In genomic region chr12:39979066-39979465, GRCm38 (mm10) we compare ENCODE assay signal across 24 mouse cellular contexts. TPM values are rescaled to one million over a fixed set of nuclear protein-coding genes. Genes with fewer than 3 reads are reported as not detected.
A peak's percentile ranks its signal among the peaks of the same experiment; 100 is the strongest.
DNase-seq lines count a peak whose midpoint lies in the region; ATAC-seq and TF ChIP-seq lines count a peak whose summit lies in the region.
"Had no signal": no experiment of that assay in that cellular context is flagged by ENCODE, and none has a peak within 500 bp of the region (broad histone marks: within the 10 kb centered on the region; RNA-seq: fewer than 3 reads in every experiment).

No protein-coding gene starts in this region.

- DNase-seq in right cerebral cortex, adult 18-20 months, result peak; percentile 85
- DNase-seq in right cerebral cortex, postnatal 10 days (ENCODE audit: low spot score in 2 of 2), result no peak
- DNase-seq in layer of hippocampus, adult 2 months (ENCODE audit: low spot score in 2 of 2), result peak; percentile 58 to 75
- DNase-seq in left cerebral cortex, adult 2 months (ENCODE audit: extremely low spot score in 1 of 2, low spot score in 2 of 2), result peak; percentile 47 to 54
- no peak for DNase-seq in urinary bladder, postnatal 14 days (ENCODE audit: low spot score)
- no peak for DNase-seq in c-Kit-positive CD71-positive TER-119-positive erythroid progenitor cells, embryonic 14.5 days (ENCODE audit: low spot score)
- DNase-seq: adrenal gland, postnatal 10 days; cerebellum, adult 11 months; cerebellum, postnatal 14 days; forebrain, postnatal 0 days; gastrocnemius, postnatal 10 days; heart, adult 18-20 months; heart, postnatal 36 days; kidney, postnatal 36 days; lung, adult 2 months; thymus, adult 18-20 months had no signal

- TF ChIP-seq CTCF in layer of hippocampus, adult 2 months (conservative IDR thresholded peaks at IDR 0.05), result no peak
- no peak for TF ChIP-seq CTCF in left cerebral cortex, adult 2 months (IDR thresholded peaks at IDR 0.05)

- intact Hi-C loops in left cerebral cortex, adult 2 months (cut with DNase I), result loop anchor here (5.0 kb wide), 2 partner anchors 97 to 242 kb away; no protein-coding TSS in a partner anchor

- ATAC-seq in inflammation-experienced regulatory T-cells, adult 6 months, result no peak
- ATAC-seq: forebrain, postnatal 0 days; intestine, embryonic 16.5 days; liver, embryonic 12.5 days; midbrain, embryonic 16.5 days; Patski had no signal

- H3K27ac ChIP-seq in layer of hippocampus, adult 2 months, result no peak overlapping the region
- no peak overlapping the region for H3K27ac ChIP-seq in left cerebral cortex, adult 2 months
- H3K27ac ChIP-seq: hindbrain, embryonic 15.5 days; limb, embryonic 12.5 days; liver, embryonic 12.5 days had no signal

- no peak overlapping the region for H3K4me3 ChIP-seq in layer of hippocampus, adult 2 months
- no peak overlapping the region for H3K4me3 ChIP-seq in left cerebral cortex, adult 2 months
- H3K4me3 ChIP-seq: hindbrain, embryonic 15.5 days; limb, embryonic 12.5 days; liver, embryonic 12.5 days; megakaryocyte, embryonic 14.5 days had no signal

RNA-seq across cellular contexts. Expression of gene Arl4a, which starts 58.8 kb away (rescaled TPM):
- 10 to 100 TPM; 29.9 to 30.5 TPM for total RNA-seq in layer of hippocampus, adult 2 months (2021)
- 10 to 100 TPM; 39.2 to 50.8 TPM for total RNA-seq in left cerebral cortex, adult 2 months (2021)
- 10 to 100 TPM; 83.7 to 93.0 (median 88.4) TPM for polyA plus RNA-seq in inflammation-experienced regulatory T-cells, adult 6 months (2017; shearing (Covaris generic))

Comparison
In these comparisons a context has a peak if more than half of its experiments do, and no peak if none do; other contexts are left out.
1. DNase-seq: peak in right cerebral cortex, adult 18-20 months (single experiment), layer of hippocampus, adult 2 months (2 of 2) and left cerebral cortex, adult 2 months (2 of 2); none in right cerebral cortex, postnatal 10 days (0 of 2), urinary bladder, postnatal 14 days (single experiment) and c-Kit-positive CD71-positive TER-119-positive erythroid progenitor cells, embryonic 14.5 days (single experiment).